Mouse (Mus musculus) heart, adult 2 months (tissue): ENCODE results near the gene Prkci. TPM values are rescaled to one million over a fixed set of nuclear protein-coding genes. Genes with fewer than 3 reads are reported as not detected.
A peak's percentile ranks its signal among the peaks of the same experiment; 100 is the strongest.

Experiments used
- DNase-seq, 2 experiments: peaks; one replicate each; pipeline ENCODE4 v3.0.0; 2021
- H3K27ac ChIP-seq: fragments of 200-600 bp; 2 replicates; pipeline ENCODE4 v1.8.1; 2022
- H3K27me3 ChIP-seq: fragments of 200-500 bp; 2 replicates; pipeline ENCODE4 v1.6.1; 2012; ENCODE audit warnings: mild to moderate bottlenecking, low read length, inconsistent platforms, mixed read lengths; ENCODE audit not compliant: control insufficient read depth, insufficient read depth
- H3K36me3 ChIP-seq: fragments of 200-500 bp; 2 replicates; pipeline ENCODE4 v1.6.1; 2012; ENCODE audit warnings: low read length, inconsistent platforms; ENCODE audit not compliant: control insufficient read depth, insufficient read depth
- H3K4me1 ChIP-seq: fragments of 200-500 bp; 2 replicates; pipeline ENCODE4 v1.6.1; 2011; ENCODE audit warnings: low read length; ENCODE audit not compliant: control insufficient read depth, insufficient read depth
- H3K4me3 ChIP-seq: fragments of 200-600 bp; 2 replicates; pipeline ENCODE4 v1.8.1; 2022
- H3K79me2 ChIP-seq: fragments of 200-500 bp; replicated peaks from 2 replicates; pipeline ENCODE4 v1.6.1; 2012; ENCODE audit warnings: mild to moderate bottlenecking, inconsistent platforms, low read length, moderate library complexity, mixed read lengths; ENCODE audit not compliant: control insufficient read depth, insufficient read depth
- H3K9ac ChIP-seq: fragments of 200-500 bp; 2 replicates; pipeline ENCODE4 v1.6.1; 2012; ENCODE audit warnings: low read depth, mild to moderate bottlenecking, control low read depth, inconsistent platforms, low read length, mixed read lengths
- CTCF ChIP-seq: fragments of 200-600 bp; IDR thresholded peaks from 2 replicates; pipeline ENCODE4 v1.8.1; 2022; ENCODE audit warnings: antibody characterized with exemption, mild to moderate bottlenecking, moderate library complexity
- EP300 ChIP-seq: fragments of 200-500 bp; IDR thresholded peaks from 2 replicates; pipeline ENCODE4 v1.6.1; 2011; ENCODE audit warnings: low read depth, low read length, control low read depth; ENCODE audit not compliant: insufficient read depth
- POLR2A ChIP-seq: fragments of 200-500 bp; IDR thresholded peaks from 2 replicates; pipeline ENCODE4 v1.6.1; 2011; ENCODE audit warnings: mild to moderate bottlenecking, low read depth, low read length, control low read depth; ENCODE audit not compliant: insufficient read depth
- WGBS: fragments of 180-500 bp; shearing (Covaris S2); methylation state at CpG from one replicate; pipeline ENCODE4 v1.1.7; 2018; 5-methylcytosine and 5-hydroxymethylcytosine counted together
- intact Hi-C: fragments of 180-260 bp; cut with DNase I; formaldehyde crosslinking; loops from one replicate; pipeline ENCODE4 v1.15.1; 2025
- polyA plus RNA-seq: library from polyadenylated mRNA; depleted of rRNA; stranded (reverse); fragments of >200 nt; gene quantifications from 2 replicates; pipeline ENCODE4 v1.2.3, GENCODE M21; 2012
- total RNA-seq, 2 experiments: library from RNA; stranded (reverse); gene quantifications; 2 replicates each; pipeline ENCODE4 v1.2.3; 2021

Gene Prkci
- total and polyA plus RNA-seq, 3 experiments, result 6.4 to 13.7 (median 7.9) TPM

GRCm38 (mm10) chr3:31088789-31089775 lies 93.5 kb downstream of the Prkci start:
- no peaks in the 10 kb centered on the region for H3K27me3 ChIP-seq
- no peak overlapping the region for H3K4me3 ChIP-seq
- WGBS, result 64% methylated on average over 10 of the region's 10 CpGs
- TF ChIP-seq POLR2A, result no peak
- no peak for TF ChIP-seq EP300
- no peak for TF ChIP-seq CTCF
- DNase-seq, result no peak
- no peaks in the 10 kb centered on the region for H3K36me3 ChIP-seq
- H3K4me1 ChIP-seq, result peaks cover 3% of the 10 kb centered on the region
- intact Hi-C loops, result no loop called here
- no peaks in the 10 kb centered on the region for H3K79me2 ChIP-seq
- H3K27ac ChIP-seq, result no peak overlapping the region
- H3K9ac ChIP-seq, result no peak overlapping the region

- H3K9ac ChIP-seq, result no peak overlapping the region
- no peaks in the 10 kb centered on the region for H3K36me3 ChIP-seq
- H3K4me1 ChIP-seq, result peaks cover 3% of the 10 kb centered on the region
- 43% methylated on average over 7 of the region's 7 CpGs for WGBS
- DNase-seq, result no peak
- H3K27me3 ChIP-seq, result no peaks in the 10 kb centered on the region
- no peaks in the 10 kb centered on the region for H3K79me2 ChIP-seq
- no peak overlapping the region for H3K4me3 ChIP-seq
- TF ChIP-seq POLR2A (no peak), EP300 (no peak), CTCF (no peak)
- H3K27ac ChIP-seq, result no peak overlapping the region
- intact Hi-C loops, result loop anchor here (5.0 to 10.0 kb wide), 2 partner anchors 123 to 295 kb away; partner anchors contain the start of genes Phc3 and Sec62
Observed at GRCm38 (mm10) chr3:31089956-31090355, 94.4 kb downstream of the Prkci start.

- Histone ChIP-seq H3K9ac (0 out of 2 replicates have a peak overlapping the region, but pooled peaks have one; percentile 5), H3K36me3 (peaks cover 13% of the 10 kb centered on the region), H3K27ac (peak overlapping the region; percentile 99), H3K4me3 (peak overlapping the region; percentile 80), H3K4me1 (peaks cover 11% of the 10 kb centered on the region), H3K27me3 (no peaks in the 10 kb centered on the region), H3K79me2 (no peaks in the 10 kb centered on the region)
- no peak for TF ChIP-seq CTCF
- 15% methylated on average over 13 of the region's 13 CpGs for WGBS
- peak; percentile 28 to 42 for DNase-seq
- intact Hi-C loops, result loop anchor here (2.0 to 10.0 kb wide), 4 partner anchors 16 to 298 kb away; partner anchors contain the start of genes Phc3 and Sec62
Observed at GRCm38 (mm10) chr3:31093196-31093595, 97.6 kb downstream of the Prkci start.

- peak overlapping the region; percentile 99 for H3K27ac ChIP-seq
- under 1% methylated on average over 48 of the region's 58 CpGs for whole genome bisulfite sequencing
- peaks cover 11% of the 10 kb centered on the region for H3K4me1 ChIP-seq
- DNase-seq, result peak; percentile 80 to 85
- TF ChIP-seq POLR2A, result peak; percentile 61
- TF ChIP-seq EP300, result no peak
- TF ChIP-seq CTCF, result no peak
- peak overlapping the region; percentile 80 for H3K9ac ChIP-seq
- intact Hi-C loops, result loop anchor here (1.0 to 10.0 kb wide), 6 partner anchors 17 to 299 kb away; partner anchors contain the start of genes Phc3 and Sec62
- peaks cover 18% of the 10 kb centered on the region for H3K36me3 ChIP-seq
- no peaks in the 10 kb centered on the region for H3K27me3 ChIP-seq
- H3K4me3 ChIP-seq, result peak overlapping the region; percentile 80
- no peaks in the 10 kb centered on the region for H3K79me2 ChIP-seq
Observed at GRCm38 (mm10) chr3:31093627-31094351, 98.2 kb downstream of the Prkci start.

GRCm38 (mm10) chr3:31094531-31095178 lies 99.1 kb downstream of the Prkci start, which contains the start of gene Skil:
Gene Skil, plus strand, starts transcription at chr3:31095058.
- Histone ChIP-seq H3K79me2 (no peaks in the 10 kb centered on the region), H3K9ac (peak within 1 kb of the TSS; percentile 92), H3K4me3 (peak within 1 kb of the TSS; percentile 96), H3K36me3 (peaks cover 22% of the 10 kb centered on the region), H3K4me1 (peaks cover 11% of the 10 kb centered on the region), H3K27me3 (no peaks in the 10 kb centered on the region), H3K27ac (peak within 1 kb of the TSS; percentile 99)
- WGBS, result under 1% methylated on average over 53 of the region's 109 CpGs
- TF ChIP-seq EP300 (no peak), POLR2A (0 out of 2 replicates have a peak, but pooled peaks have one; percentile 21)
- intact Hi-C loops, result loop anchor here (1.0 to 10.0 kb wide), 4 partner anchors 37 to 300 kb away; partner anchors contain the start of genes Phc3 and Sec62
- peak; percentile 95 to 97 for DNase-seq
